Mouse (Mus musculus) testis, adult 2 months (tissue): ENCODE results near the gene Fam222b.

Experiments
- CTCF ChIP-seq: fragments of 200-500 bp; IDR thresholded peaks from 2 replicates; pipeline ENCODE4 v1.5.1; 2012; ENCODE audit warnings: low read depth, mild to moderate bottlenecking, inconsistent platforms, low read length, moderate library complexity; ENCODE audit not compliant: control insufficient read depth, insufficient read depth, insufficient replicate concordance
- POLR2A ChIP-seq: fragments of 200-500 bp; IDR thresholded peaks from 2 replicates; pipeline ENCODE4 v1.6.1; 2012; ENCODE audit warnings: low read depth, mild to moderate bottlenecking, inconsistent platforms, low read length, moderate library complexity; ENCODE audit not compliant: control insufficient read depth

- no peak for TF ChIP-seq POLR2A
- TF ChIP-seq CTCF = no peak
Observed at GRCm38 (mm10) chr11:78166640-78167039, 72.2 kb downstream of the Fam222b start.
